Mouse (Mus musculus) megakaryocyte progenitor cell, adult 5-6 weeks (primary cell): ENCODE results near the gene Rcl1. TPM values are rescaled to one million over a fixed set of nuclear protein-coding genes. Genes with fewer than 3 reads are reported as not detected.

ENCODE experiments used
- ATAC-seq: replicated peaks from 2 replicates; pipeline ENCODE4 v1.8.0; 2016; ENCODE audit warnings: mild to moderate bottlenecking, moderate TSS enrichment, inconsistent platforms; ENCODE audit not compliant: poor library complexity
- total RNA-seq, 2 experiments: library from RNA; stranded (forward) in 1 of 2; stranded (reverse) in 1 of 2; fragments of 157-497, 149-512 nt in 1 of 2; fragments of 200-1000 nt in 1 of 2; gene quantifications; 2 replicates each; pipeline versions ENCODE4 v1.2.3 to v1.2.4; 2015 to 2017

Gene Rcl1
- 29.0 and 36.9 TPM in 2 replicates for total RNA-seq (2015)
- total RNA-seq (2017), result 55.3 and 76.6 TPM in 2 replicates

DNA sequence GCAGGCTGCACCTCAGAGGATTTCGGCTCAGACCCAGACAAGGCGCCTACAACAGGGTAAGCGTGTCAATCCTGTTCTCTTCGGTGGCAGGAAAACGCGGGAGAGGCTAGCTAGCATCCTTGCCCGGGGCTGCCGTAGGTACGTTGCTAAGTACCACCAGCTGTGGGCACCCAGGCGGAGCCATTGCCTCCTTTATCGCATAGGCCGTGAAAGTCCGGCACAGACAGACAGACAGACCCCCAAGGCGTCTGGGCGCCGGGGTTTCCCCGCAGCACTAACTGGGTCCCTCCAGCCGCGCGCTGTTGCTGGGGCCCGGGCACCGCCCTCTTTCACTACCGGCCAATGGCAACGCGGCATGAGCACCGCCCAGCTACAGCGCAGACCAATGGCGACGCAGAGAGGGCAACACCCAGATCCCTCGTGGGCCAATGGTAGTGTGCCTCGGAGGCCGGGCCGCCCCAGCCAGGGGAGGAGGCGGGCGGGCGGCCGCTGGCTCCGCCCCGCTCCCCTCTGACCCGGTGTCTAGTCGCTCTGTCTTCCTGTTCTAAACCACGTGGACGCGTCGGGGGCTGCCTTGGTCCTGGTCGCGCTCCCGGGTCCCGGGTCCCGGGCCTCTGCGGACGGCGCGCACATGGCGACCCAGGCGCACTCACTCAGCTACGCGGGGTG lies at the start of gene Rcl1:
Gene Rcl1 (plus strand): TSS at position 502 of the 669 bp plus-strand sequence.
- peak; percentile 99 for ATAC-seq

DNA sequence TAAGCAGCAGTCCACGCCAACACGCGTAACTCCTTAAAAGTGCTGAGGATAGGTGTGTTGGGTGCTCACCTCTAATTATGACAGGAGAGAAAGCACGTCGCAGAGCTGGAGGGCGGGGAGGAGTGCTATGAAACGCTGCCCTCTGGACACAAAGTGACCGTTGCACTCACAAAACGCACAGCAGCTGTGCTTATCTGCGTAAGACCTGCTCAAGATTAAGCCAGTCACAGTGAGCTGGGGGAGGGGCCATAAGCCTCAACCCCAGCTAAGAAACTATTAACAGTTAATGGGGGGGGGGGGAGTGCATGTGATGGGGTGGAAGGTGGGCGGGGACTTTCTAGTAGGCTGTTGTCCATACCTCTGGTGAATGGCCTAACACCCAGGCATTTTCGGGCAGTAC lies 48.4 kb upstream of the Rcl1 start:
- no peak for ATAC-seq

DNA sequence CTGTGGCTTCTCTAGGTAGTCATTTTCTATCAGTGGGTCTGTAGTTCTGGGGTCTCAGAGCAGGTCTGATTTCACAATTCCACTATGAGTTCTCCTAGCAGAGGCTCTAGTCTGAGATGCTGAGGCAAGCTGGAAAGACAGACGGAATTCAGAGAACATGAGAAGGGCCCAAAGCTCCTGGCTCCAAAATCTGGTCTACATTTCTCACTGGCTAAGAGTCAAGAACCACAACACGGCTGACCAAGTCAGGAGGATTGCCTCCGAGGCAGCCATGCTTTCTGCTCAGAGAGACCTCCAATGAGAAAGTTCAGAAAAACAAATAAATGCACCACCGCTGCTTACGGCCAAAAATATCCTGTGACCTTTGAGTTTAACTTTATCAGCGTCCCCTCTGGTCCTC lies 46.6 kb upstream of the Rcl1 start:
- ATAC-seq, result no peak

DNA sequence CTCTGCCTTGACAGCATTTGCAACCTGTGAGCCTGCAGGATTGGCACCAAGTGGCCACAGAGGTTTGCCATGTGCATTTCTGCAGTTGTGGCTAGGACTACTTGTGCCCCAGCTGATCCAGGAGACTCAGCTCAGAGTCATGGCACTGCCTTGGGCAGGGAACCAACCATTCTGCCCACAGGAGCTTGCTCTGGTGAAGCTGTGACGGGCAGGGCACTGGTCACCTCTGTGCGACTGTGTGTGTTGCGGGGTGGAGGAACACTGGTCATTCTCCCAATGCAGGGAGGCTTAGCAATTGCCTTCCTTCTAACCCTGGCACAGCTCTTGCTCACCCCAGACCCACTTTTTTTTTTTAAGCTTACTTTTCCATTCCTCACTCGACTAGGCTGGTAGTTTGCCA lies 45.7 kb upstream of the Rcl1 start:
- ATAC-seq, result no peak

DNA sequence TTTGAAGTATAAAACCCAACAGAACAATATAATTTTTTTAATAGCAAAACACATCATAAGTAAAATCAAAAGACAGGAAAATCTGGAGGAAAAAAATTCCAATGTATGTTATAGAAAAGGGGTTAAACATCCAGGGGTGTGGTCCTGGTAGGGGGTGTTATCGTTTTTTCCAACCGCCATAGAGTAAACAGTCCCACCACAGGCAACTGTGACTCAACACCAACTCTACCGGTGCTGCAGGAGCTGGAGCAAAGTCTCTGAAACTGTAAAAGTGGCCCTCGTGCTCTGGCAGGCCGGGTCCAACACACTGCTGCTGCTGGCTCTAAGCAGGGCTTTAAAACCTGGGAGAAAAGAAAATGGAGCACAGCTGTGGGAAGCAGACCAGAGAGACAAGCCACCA lies 42.4 kb upstream of the Rcl1 start:
- ATAC-seq, result no peak

GRCm38 (mm10) chr19:29059688-29060087 lies 41.5 kb upstream of the Rcl1 start:
- no peak for ATAC-seq

- no peak for ATAC-seq
Observed at GRCm38 (mm10) chr19:29060299-29060698, 40.9 kb upstream of the Rcl1 start.

DNA sequence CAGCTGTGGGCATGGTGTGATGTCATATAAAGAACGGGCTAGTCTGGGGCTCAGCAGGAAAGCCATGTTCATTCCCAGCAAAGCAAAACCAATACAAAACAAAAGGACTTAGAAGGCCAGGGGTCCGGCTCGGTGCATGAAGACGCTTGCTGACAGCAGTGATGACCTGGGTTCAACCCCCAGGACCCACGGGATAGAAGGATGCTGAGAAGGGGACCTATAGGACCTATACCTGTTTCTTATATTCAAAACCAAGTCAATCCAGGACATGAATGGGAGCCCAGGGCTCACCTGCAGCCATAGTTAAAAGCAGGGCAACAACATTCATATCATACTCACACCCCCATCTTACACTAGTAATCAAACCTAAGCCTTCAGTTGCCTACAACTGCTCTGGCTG lies 38.2 kb upstream of the Rcl1 start:
- no peak for ATAC-seq

- ATAC-seq, result peak; percentile 75
Observed at GRCm38 (mm10) chr19:29063577-29064363, 37.4 kb upstream of the Rcl1 start.

DNA sequence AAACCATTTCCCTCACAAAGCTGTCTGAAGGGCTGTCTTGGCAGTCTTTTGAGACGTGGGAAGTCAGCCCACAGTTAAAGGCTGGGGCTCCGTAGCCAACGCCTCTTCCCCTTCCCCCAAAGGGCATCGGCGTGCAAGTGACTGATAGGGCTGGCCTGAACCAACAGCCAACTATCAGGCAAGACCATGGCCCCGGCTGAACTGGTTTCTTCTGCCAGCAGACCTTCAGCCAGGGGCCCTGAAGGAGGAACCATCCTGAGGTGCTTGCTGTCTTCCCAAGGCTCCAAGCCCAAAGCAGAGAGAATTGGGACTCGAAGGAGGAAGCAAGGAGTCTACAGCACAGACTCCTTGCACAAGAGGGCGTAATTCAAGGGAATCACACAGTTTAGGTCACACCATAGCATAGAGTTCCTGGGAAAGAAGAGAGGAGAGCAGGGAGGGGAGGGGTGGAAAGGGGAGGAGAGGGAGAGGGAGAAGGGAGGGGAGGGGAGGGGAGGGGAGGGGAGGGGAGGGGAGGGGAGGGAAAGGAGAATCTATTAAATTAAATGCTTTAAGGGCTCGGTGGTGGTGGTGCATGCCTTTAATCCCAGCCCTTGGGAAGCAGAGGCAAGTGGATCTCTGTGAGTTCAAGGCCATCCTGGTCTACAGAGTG lies 36.6 kb upstream of the Rcl1 start:
- ATAC-seq, result peak; percentile 73

DNA sequence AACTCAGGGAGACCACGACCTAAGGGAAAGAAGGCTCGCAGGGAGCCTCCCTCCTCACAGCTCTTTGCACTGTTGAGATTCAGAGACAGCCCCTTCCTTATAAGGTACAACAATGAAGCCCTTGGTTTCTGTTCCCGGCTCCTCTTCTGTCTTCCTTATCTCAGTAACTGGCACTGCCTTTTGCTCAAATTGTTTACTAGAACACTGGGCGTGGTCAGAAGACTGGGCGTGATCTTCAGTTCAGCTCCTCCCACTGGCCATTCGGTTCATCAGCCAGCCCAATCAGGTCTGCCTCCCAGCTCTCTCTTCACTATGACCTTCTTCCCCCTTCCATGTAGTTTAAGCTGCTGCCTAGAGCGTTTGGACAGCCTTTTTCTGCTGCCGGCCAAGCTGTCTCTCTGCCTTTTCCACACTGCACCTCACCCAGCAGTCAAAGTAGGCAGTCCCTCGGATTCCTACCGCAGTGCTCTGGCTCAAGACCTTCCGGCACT lies 34.1 kb upstream of the Rcl1 start:
- ATAC-seq, result peak; percentile 77

GRCm38 (mm10) chr19:29069195-29069594 lies 32.0 kb upstream of the Rcl1 start:
- ATAC-seq, result no peak

DNA sequence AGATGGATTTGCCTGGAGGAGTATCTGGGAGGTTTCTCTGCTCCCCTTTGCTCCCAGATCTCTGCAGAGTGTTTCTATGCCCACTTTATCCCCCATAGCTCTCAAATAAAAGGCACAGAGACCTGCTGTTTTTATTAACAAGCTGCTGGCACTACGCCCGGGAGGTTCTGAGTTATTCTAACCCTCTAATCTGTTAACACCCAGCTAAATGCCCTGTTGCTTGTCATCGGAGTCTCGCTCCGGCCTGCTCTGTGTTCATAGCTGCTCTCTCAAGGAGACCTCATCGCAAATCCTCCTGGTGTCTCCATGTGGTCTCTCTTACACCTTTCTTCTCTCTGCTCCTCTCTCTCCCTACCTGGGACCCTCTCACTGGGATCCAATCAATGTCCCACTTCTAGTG lies 26.4 kb upstream of the Rcl1 start:
- no peak for ATAC-seq

- ATAC-seq, result 0 out of 2 replicates have a peak, but pooled peaks have one; percentile 42
Observed at GRCm38 (mm10) chr19:29088628-29089027, 12.5 kb upstream of the Rcl1 start.

- no peak for ATAC-seq
Observed at GRCm38 (mm10) chr19:29092194-29092593, 9.0 kb upstream of the Rcl1 start.

DNA sequence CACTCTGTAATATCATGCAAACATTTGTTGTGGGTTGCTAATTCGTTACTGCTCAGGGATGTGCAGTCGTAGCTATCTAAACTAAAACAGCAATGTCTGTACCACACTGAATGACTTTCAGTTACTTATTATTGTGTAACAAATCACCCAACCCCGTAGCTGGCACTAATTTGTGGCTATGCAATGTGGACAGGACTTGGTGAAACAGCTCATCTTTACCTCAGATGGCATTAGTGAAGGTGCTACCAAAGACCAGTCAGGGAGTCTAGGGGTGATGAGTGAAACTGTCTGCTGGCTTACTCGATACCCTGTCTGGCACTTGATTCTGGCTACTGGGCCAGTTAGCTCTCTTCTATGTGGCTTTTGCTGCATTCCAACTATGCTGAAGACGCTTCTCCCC lies 2.1 kb upstream of the Rcl1 start:
- no peak for ATAC-seq

GRCm38 (mm10) chr19:29099596-29099995 lies 1.6 kb upstream of the Rcl1 start:
- ATAC-seq, result no peak

DNA sequence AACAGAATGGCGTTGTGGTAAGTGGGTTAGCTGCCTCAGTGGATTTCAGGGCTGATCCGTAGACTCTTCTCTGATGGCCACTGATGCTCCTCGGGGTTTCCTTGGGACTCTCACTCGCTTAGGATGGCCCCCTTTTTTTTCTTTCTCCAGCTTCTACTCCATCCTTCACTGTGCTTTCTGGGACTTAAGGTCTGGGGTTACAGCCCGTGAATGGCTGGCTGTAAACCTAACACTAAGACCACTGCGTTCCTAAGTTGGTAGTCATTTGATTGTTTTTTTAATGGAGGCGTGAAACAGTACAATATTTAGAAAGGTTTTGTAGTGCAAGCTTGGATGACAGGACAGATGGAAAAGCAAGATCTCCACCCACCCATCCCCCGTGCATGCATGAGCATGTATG lies 914 bp upstream of the Rcl1 start:
- ATAC-seq, result no peak

DNA sequence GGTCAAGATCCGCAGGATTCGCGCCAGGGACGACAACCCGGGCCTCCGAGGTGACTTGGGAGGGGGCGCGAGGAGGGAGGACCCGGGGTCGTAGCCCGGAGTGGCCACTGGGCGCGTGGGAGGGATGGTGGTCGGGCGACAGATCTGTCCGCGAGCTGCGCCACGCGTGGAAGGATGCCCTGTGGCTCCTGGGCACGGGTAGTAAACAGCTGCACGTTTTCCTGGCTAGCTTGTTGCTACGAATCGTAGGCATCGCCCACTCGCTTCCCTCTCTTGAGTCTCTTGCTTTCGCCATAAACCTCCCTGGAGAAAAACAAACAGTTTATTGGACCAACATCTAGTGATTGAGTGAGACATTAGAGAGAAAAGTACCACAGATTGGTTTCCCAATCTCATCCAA lies 416 bp downstream of the Rcl1 start:
- no peak for ATAC-seq

GRCm38 (mm10) chr19:29102098-29102497 lies 923 bp downstream of the Rcl1 start:
- no peak for ATAC-seq

- ATAC-seq, result no peak
Observed at GRCm38 (mm10) chr19:29105816-29106215, 4.6 kb downstream of the Rcl1 start.

- no peak for ATAC-seq
Observed at GRCm38 (mm10) chr19:29106261-29106660, 5.1 kb downstream of the Rcl1 start.
